ENCODE assay signal across 9 mouse cellular contexts in the genomic region with DNA sequence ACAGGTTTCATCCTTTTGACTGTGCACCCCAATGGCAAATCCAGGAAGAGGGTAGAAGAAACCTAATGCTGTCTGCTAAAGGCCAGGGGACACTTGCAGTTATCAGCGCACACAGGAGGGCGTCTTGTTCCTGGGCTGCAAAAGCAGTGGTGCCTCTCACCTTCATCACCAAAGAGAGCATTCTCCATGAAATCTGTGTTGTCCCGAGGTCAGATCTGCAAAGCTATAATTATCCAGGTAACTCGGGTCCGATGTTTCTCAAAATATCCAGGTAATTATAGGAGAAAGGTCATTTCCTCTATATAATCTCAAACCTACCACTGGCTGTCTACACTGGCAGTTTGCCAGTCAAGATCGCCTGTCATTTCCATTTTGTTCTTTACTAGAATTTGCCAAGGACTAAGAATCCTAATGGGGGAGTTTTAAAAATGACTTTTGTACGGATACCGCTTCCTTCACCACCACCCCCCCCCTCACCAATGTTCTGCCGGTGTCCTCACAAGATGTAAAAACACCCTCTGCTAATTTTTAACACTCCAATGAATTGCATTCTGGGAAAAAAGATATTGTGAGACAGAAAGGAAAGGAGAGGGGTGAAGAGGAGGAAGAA.
A peak's percentile ranks its signal among the peaks of the same experiment; 100 is the strongest.
DNase-seq lines count a peak whose midpoint lies in the region; ATAC-seq and TF ChIP-seq lines count a peak whose summit lies in the region.
"Had no signal": no experiment of that assay in that cellular context is flagged by ENCODE, and none has a peak within 500 bp of the region (broad histone marks: within the 10 kb centered on the region; RNA-seq: fewer than 3 reads in every experiment).

No protein-coding gene starts in this region.

- WGBS in lung, postnatal 0 days, result 35% methylated on average over 9 of the region's 9 CpGs
- WGBS in embryonic facial prominence, embryonic 15.5 days, result 29% methylated on average over 9 of the region's 9 CpGs
- 41% methylated on average over 9 of the region's 9 CpGs for WGBS in limb, embryonic 12.5 days
- 36% methylated on average over 9 of the region's 9 CpGs for WGBS in stomach, embryonic 15.5 days

- peak overlapping the region; percentile 70 for H3K4me2 ChIP-seq in lung, postnatal 0 days (replicated peaks; ENCODE audit: low read depth, low read length)
- H3K4me2 ChIP-seq in embryonic facial prominence, embryonic 15.5 days (replicated peaks), result peak overlapping the region; percentile 80
- H3K4me2 ChIP-seq in limb, embryonic 12.5 days, result peak overlapping the region; percentile 71
- H3K4me2 ChIP-seq in stomach, embryonic 15.5 days, result peak overlapping the region; percentile 84

- no peak for TF ChIP-seq CTCF in lung, postnatal 0 days (IDR thresholded peaks at IDR 0.05)

- no peaks in the 10 kb centered on the region for H3K27me3 ChIP-seq in lung, postnatal 0 days (replicated peaks; ENCODE audit: insufficient read depth, low read length)
- H3K27me3 ChIP-seq in embryonic facial prominence, embryonic 15.5 days, result no peaks in the 10 kb centered on the region
- H3K27me3 ChIP-seq in limb, embryonic 12.5 days, result no peaks in the 10 kb centered on the region
- H3K27me3 ChIP-seq in stomach, embryonic 15.5 days (replicated peaks), result no peaks in the 10 kb centered on the region

- H3K4me1 ChIP-seq in lung, postnatal 0 days (ENCODE audit: insufficient read depth, low read depth, low read length), result peaks cover 8% of the 10 kb centered on the region; the same call in 1 of the 2 replicates
- H3K4me1 ChIP-seq in embryonic facial prominence, embryonic 15.5 days, result peaks cover 17% of the 10 kb centered on the region
- peaks cover 30% of the 10 kb centered on the region for H3K4me1 ChIP-seq in limb, embryonic 12.5 days (replicated peaks)
- H3K4me1 ChIP-seq in stomach, embryonic 15.5 days, result peaks cover 12% of the 10 kb centered on the region

- no peak for DNase-seq in lung, postnatal 0 days (ENCODE audit: low spot score)
- no peak for DNase-seq in lung, postnatal 10 days
- no peak for DNase-seq in spleen, postnatal 36 days (ENCODE audit: low spot score in 2 of 2)

- no peak for ATAC-seq in lung, postnatal 0 days
- ATAC-seq in embryonic facial prominence, embryonic 15.5 days (ENCODE audit: insufficient number of reproducible peaks, low FRiP score, low TSS enrichment, low read depth), result no peak
- ATAC-seq in limb, embryonic 12.5 days (ENCODE audit: insufficient number of reproducible peaks, insufficient read depth, low FRiP score, low TSS enrichment, low read depth), result no peak
- no peak for ATAC-seq in stomach, embryonic 15.5 days (ENCODE audit: insufficient read depth, low FRiP score, low read depth)
- ATAC-seq in granulocyte monocyte progenitor cell, adult 5-6 weeks (replicated peaks; ENCODE audit: poor library complexity, severe bottlenecking), result no peak
- no peak for ATAC-seq in erythroid progenitor cell, adult 5-6 weeks (replicated peaks; ENCODE audit: low FRiP score, poor library complexity, severe bottlenecking)

- no peaks in the 10 kb centered on the region for H3K9me3 ChIP-seq in lung, postnatal 0 days (ENCODE audit: low read length)
- no peaks in the 10 kb centered on the region for H3K9me3 ChIP-seq in embryonic facial prominence, embryonic 15.5 days (replicated peaks)
- H3K9me3 ChIP-seq in limb, embryonic 12.5 days, result no peaks in the 10 kb centered on the region
- H3K9me3 ChIP-seq in stomach, embryonic 15.5 days, result no peaks in the 10 kb centered on the region

- H3K9ac ChIP-seq in lung, postnatal 0 days (replicated peaks; ENCODE audit: low read depth), result no peak overlapping the region
- H3K9ac ChIP-seq in embryonic facial prominence, embryonic 15.5 days, result no peak overlapping the region
- peak overlapping the region; percentile 55; the same call in 1 of the 2 replicates for H3K9ac ChIP-seq in limb, embryonic 12.5 days (replicated peaks)
- H3K9ac ChIP-seq in stomach, embryonic 15.5 days, result no peak overlapping the region

- no peak for TF ChIP-seq EP300 in lung, postnatal 0 days (IDR thresholded peaks at IDR 0.05)

- H3K36me3 ChIP-seq in lung, postnatal 0 days (ENCODE audit: insufficient read depth, low read length), result no peaks in the 10 kb centered on the region
- no peaks in the 10 kb centered on the region for H3K36me3 ChIP-seq in embryonic facial prominence, embryonic 15.5 days
- H3K36me3 ChIP-seq in limb, embryonic 12.5 days, result no peaks in the 10 kb centered on the region
- H3K36me3 ChIP-seq in stomach, embryonic 15.5 days, result no peaks in the 10 kb centered on the region

- no peak overlapping the region for H3K4me3 ChIP-seq in lung, postnatal 0 days (ENCODE audit: low read depth, low read length)
- peak overlapping the region; percentile 47 for H3K4me3 ChIP-seq in embryonic facial prominence, embryonic 15.5 days (replicated peaks)
- peak overlapping the region; percentile 41 for H3K4me3 ChIP-seq in limb, embryonic 12.5 days (replicated peaks)
- peak overlapping the region; percentile 45 for H3K4me3 ChIP-seq in stomach, embryonic 15.5 days (replicated peaks)
- H3K4me3 ChIP-seq: myocyte had no signal

- no peak overlapping the region for H3K27ac ChIP-seq in lung, postnatal 0 days (ENCODE audit: low read length)
- H3K27ac ChIP-seq in embryonic facial prominence, embryonic 15.5 days (replicated peaks), result no peak overlapping the region
- peak overlapping the region; percentile 62 for H3K27ac ChIP-seq in limb, embryonic 12.5 days
- peak overlapping the region; percentile 57 for H3K27ac ChIP-seq in stomach, embryonic 15.5 days

Comparison
In these comparisons a context has a peak if more than half of its experiments do, and no peak if none do; other contexts are left out.
1. H3K27ac ChIP-seq: peak in limb, embryonic 12.5 days (single experiment) and stomach, embryonic 15.5 days (single experiment); none in lung, postnatal 0 days (single experiment) and embryonic facial prominence, embryonic 15.5 days (single experiment).
2. Peak in every context shown above with its lines, with median percentiles within 50 percentile points of each other: H3K4me2 ChIP-seq.